Mouse (Mus musculus): ENCODE results near the gene Nme6. TPM values are rescaled to one million over a fixed set of nuclear protein-coding genes. Genes with fewer than 3 reads are reported as not detected.

Nme6 gene
- polyA plus RNA-seq (2012; rRNA removed), result 18.8 and 19.6 TPM in 2 replicates

GRCm38 (mm10) chr9:109832391-109833087, at the start of gene Nme6:
Nme6 (plus strand) TSS chr9:109832749.

DNA sequence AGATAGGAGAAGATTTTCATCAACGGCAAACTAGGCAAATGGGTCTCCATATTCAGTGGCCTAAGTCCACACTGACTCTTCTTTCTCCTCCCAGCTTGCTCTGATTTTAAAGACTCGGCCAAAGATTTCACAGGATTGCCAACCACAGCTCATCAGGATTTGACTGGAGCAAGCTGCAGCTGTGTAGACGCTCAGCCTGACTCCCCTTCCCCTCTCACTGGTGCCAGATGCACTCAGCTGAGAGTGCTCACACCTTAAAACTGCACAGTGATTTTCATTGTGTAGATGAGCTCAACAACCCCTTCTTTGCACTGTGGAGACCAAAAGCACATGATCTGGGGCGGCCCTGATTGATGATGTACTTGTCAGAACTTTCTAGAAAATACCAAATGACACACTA, 42.0 kb upstream of the Nme6 start, which contains the start of gene Fbxw27:
Fbxw27 (minus strand) TSS at position 101 of the 400 bp plus-strand sequence.

DNA sequence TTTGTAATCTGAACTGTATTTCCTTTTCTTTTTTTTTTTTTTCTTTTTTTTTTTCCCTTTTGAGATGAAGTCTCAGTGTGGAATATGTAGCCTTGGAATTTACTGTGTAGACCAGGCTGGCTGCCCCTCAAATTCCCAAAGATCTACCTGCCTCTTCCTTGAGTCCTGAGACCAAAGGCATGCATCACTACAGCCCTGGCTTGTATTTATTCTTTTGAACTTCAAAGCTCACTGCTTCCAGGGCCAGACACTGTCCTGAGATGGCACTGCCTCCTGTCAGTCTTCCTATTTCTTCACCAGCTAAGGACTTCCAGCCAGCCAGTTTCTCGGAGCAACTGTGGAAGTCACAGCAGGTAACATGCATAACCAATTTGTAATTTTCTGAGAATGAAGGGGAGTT, 20.6 kb upstream of the Nme6 start, which contains the start of gene Spink8:
Spink8 (plus strand) TSS at position 301 of the 400 bp plus-strand sequence.

DNA sequence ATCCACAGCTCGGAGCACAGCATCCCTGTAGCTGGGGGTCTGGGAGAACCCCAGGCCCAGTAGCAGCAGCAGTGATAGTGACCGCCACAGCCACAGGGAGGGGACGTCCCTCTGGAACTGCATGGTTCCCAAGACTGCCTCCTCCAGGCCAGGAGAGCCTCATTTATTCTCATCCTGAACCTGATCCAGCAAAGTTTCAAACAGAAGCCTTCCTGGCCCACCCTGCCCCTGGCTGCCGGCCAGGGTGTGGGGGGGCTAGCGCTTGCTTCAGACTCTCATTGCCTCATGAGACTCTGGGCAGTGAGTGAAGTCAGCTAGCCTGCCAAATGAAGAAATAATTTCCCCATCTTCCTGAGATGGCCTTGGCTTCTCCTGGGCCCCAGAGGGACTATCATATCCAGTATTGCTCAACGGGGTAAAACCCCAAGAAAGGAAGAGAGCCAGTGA, 16.8 kb downstream of the Nme6 start, which contains the start of gene Camp:
Camp (minus strand) TSS at position 306 of the 447 bp plus-strand sequence.

GRCm38 (mm10) chr9:109874797-109875691, 42.5 kb downstream of the Nme6 start, which contains the start of gene Cdc25a:
Cdc25a (plus strand) TSS chr9:109875579.

Other genes starting within 250 kb of the Nme6 start
- gene Fbxw24, start 206.7 kb upstream of the Nme6 start, polyA plus RNA-seq (2012; rRNA removed), result 0.09 and 0.12 TPM in 2 replicates
- gene Fbxw25, start 168.1 kb upstream of the Nme6 start, polyA plus RNA-seq (2012; rRNA removed), result not detected in 2 replicates
- gene Fbxw18, start 130.0 kb upstream of the Nme6 start, polyA plus RNA-seq (2012; rRNA removed), result not detected in 2 replicates
- gene Fbxw26, start 86.7 kb upstream of the Nme6 start, polyA plus RNA-seq (2012; rRNA removed), result not detected in 2 replicates
- gene Fbxw27, start 42.1 kb upstream of the Nme6 start, polyA plus RNA-seq (2012; rRNA removed), result not detected in 2 replicates
- 0.28 TPM in 1 of 2 replicates, not detected in the other for gene Spink8, start 20.5 kb upstream of the Nme6 start, polyA plus RNA-seq (2012; rRNA removed)
- 0.28 TPM in 1 of 2 replicates, not detected in the other for gene Camp, start 16.9 kb downstream of the Nme6 start, polyA plus RNA-seq (2012; rRNA removed)
- gene Cdc25a, start 42.8 kb downstream of the Nme6 start, polyA plus RNA-seq (2012; rRNA removed), result 14.0 and 16.8 TPM in 2 replicates
- 190 and 241 TPM in 2 replicates for gene Map4, start 98.7 kb downstream of the Nme6 start, polyA plus RNA-seq (2012; rRNA removed)